Mouse (Mus musculus) T-helper 1 cell (primary cell): ENCODE results near the gene Adamts12.

Experiments used
- in situ Hi-C: fragments of 300-600 bp; cut with MboI, MseI; formaldehyde crosslinking; loops from one replicate; pipeline ENCODE4 v1.15.1; 2025; ENCODE audit warnings: high pct_unique_total_duplicates

Adamts12 gene

DNA sequence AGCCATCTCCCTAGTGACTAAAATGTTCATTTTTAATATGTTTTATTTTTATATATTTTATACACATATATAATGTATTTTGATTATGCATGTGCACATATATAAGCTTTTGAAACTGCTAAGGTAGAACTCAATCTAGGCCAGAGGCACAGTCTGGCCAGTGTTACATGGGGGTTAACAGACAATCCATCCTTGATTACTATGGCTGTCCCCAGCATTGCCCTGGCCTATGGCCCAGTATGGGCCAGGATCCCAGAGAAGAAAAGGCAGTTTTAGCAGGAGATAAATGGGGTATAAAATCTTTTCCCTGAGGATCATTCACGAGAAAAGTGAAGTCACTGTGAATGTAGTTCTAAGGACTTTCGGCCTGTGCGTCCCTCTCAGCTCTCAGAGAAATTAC, 223.2 kb downstream of the Adamts12 start:
- in situ Hi-C loops, result no loop called here

DNA sequence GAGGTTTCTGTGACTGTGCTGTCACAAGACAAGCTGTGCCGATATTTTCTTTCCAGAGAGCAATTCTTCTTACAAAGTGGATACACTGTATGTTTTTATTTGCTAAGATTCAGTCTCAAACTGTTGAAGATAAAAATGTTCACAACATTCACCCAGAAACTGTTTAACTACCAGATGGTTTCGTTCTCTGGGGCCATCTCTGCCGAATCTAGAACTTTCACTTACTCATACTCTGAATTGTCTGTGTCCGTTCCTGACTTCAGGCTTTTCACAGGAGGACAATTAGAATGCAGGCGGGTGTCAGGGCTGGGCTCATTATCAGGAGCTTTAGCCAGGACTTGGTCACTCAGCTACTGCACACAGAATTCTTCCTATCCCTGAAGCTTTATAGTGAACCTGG, 227.7 kb downstream of the Adamts12 start:
- in situ Hi-C loops, result no loop called here

DNA sequence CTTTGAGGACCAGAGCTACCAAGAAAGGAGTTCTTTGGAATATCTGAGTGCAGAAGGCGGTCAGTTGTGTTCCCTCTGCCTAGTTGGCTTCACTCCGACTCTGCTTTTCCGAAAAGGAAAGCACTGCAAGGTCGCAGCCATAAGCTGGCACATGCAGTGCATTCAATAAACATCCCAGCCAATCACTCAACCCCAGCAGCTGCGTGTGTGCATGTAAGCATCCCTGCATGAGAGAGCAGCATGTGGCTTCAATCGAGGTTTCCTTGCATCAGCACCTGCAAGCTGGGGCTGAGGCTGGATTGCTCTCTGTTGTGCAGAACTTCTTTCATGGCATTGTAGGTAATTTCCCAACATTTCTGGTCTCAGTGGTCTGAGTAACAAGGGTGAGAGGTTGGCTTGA, 230.4 kb downstream of the Adamts12 start:
- in situ Hi-C loops, result no loop called here

DNA sequence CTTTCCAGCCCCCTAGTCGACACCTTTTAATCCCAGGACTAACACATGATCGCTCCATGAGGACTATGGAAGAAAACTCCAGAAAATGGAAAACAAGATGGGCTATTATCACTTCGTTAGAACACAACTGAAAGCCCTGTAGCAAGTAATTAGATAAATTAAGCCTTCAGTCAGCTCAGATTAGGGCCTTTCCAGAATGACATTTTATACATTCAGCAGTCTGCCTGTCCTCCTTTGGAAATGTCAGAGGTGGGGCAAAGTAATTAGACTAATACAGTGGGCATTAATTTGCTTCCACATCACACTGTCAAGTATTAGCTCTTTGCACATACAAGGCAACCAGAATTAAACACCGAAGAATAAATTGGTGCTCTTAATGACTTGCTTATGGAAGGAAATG, 233.4 kb downstream of the Adamts12 start:
- in situ Hi-C loops, result no loop called here

DNA sequence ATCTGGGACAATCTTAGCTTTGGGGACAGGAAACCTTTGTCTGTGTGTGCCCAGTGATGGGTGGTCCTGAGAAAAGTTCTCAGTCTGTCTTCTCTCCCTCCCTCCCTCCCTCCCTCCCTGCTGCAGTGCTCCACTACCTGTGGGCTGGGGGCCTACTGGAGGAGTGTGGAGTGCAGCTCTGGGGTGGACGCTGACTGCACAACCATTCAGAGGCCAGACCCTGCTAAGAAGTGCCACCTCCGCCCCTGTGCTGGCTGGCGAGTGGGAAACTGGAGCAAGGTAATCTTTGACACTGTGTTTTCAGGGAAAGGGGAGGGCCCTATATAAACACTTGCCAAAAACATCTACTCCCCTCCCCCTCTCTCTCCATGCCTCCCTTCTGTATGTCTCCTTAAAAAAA, 252.5 kb downstream of the Adamts12 start:
- in situ Hi-C loops, result loop anchor here (25.0 kb wide), 1 partner anchor 780 kb away; no protein-coding TSS in a partner anchor

DNA sequence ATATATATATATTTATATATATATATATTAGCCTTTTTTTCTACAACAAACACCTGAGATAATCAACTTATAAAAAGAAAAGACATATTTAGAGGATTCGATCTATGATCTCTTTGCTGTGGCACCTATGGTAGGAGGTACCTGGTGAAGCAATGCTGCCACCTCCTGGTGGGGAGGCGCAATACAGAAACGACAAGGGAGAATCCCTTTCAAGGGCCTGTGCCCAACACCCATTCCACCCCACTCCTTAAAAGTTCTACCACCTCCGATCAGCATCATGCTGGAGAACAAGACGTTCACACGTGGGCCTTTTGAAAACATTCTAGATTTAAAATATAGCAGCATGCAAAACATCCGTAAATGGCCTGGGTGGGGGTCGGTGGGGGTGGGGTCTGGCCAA, 255.9 kb downstream of the Adamts12 start:
- in situ Hi-C loops, result loop anchor here (10.0 to 25.0 kb wide), 2 partner anchors 396 to 783 kb away; no protein-coding TSS in a partner anchor

DNA sequence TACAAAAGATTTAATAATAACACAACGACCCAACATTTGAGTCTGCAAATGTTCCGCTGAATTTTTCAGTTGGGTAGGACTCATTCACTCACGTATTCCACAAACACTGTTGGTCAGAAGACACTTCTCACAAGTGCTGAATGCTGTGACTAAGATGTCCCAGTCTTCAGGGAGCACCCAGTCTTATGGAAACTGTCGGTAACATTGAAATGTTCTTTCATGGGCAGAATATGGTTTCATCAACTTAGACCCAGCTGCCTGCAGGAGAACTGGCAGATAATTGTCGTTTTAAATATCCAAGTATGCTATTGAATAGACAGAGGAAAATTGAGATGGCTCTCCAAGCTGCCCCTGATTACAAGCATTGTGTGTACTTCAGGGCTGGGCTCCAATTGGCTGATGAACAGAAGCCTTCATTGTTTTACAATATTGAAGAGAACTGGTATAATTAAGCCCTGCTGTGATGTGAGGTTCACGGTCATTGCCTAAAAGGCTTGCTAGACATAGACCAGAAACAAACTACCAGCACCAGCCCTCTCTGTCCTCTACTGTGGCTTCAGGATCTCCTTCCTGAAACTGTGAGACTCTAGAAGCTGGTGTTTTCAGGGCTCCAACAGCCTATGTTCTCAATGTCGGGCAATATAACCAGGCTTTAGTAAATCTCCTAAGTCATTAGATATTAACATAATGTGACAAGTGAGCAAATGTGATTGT, 275.0 kb downstream of the Adamts12 start:
- in situ Hi-C loops, result no loop called here

DNA sequence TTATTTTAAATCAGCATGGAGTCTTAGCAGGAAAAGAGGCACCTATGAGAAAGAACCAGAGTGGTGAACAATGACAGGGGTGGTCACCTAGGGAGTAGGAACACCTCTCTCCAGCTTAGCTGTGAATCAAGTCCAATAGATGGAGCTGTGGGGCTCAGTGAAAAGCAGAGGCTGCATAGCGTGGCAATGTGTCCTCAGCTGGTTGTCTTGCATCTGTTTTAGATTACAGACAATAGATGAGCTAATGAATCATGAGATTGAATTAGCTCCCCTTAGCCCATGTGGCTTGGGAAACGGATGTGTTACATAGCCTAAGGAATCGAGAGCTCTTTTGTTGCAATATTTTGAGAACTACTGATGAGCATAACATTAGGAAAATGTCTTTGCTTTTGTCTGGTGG, 291.3 kb downstream of the Adamts12 start:
- in situ Hi-C loops, result no loop called here

DNA sequence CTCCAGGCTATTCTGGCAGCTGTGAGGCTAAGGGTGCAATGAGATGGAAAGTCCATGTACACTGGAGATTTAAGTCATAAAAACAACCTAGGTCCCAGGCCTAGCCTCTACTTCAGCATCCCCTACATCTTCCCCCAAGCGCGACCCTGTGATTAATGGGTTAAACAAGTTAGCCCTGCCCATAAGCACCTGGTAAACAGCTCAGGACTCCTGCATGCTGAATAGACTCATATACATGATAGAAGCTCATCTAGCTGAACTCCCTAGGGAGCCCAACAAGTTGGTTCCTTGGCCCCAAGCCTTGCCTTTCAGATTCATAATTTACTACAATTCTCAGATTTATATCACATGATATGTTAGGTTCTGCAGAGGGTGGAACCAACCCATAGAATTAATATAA, 292.9 kb downstream of the Adamts12 start:
- in situ Hi-C loops, result no loop called here

DNA sequence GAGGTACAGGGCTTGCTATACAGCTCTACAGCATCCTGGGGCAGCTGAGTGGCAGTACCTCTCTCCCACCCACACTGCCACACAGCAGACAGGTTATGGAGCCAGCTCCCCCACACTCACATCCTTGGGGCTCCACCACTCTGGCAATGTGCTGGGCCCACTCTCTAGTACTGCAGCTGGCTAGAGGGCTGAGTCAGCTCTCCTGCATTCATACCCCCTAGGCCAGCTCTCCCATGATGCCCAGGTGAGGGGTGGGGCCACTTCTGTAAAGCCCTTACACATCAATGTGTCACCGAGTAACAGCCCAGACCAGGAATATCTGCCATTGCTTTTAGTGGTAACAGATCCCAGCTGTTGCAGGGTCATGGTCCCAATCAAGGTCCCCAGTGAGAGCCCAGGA, 296.3 kb downstream of the Adamts12 start:
- in situ Hi-C loops, result no loop called here

DNA sequence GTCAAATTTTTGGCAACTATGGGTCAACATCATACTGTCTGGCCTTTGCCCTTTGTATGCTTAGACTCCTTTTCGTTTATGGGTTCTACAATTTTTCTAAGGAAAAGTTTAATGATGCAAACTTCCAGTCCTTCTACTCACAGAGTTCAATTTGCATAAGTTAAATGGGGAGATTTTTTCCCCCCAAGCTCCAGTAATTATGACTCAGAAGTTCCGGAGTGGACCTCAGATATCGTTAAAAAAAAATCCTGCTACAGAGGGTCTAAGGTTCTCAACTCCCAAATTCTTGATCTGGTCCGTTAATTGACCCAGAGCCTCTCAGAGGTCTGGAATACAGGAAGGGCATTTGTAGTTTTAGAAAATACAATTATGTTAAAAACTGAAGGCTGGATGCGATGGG, 297.2 kb downstream of the Adamts12 start:
- in situ Hi-C loops, result no loop called here

DNA sequence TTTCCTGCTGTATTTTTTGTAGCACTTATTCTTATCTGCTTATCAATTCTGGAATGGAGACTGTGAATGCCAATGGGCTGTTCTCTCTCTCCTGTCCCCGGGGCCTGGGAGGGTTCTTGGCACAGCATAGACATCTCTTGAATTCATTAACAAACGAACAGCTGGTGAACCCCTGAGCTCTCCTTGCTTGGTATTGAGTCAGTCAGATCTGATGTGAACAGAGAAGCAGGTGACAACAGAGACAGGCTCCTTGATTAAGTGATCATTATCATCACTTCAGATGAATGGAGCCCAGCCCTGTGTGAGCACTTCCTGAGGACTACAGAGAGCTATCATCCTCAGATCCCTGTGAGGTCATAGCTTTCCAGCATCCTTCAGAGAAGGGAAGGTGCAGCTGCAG, 299.5 kb downstream of the Adamts12 start:
- in situ Hi-C loops, result no loop called here

DNA sequence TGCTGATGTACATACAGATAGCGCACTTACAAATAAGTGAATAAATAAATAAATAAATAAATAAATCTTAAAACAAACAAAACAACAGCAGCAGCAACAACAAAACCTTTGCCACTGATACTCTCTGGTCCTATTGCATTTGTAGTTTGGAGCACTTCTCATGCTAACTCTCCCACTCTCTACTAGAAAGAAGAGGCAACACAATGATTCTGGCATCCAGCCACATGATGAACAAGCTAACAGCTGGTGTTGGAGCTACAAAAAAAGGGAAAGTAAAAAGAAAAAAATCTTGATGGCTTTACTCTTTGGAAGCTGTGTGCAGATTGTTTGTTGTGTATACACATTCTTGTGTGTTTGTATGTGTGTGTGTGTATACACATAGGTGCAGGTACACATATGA, 300.2 kb downstream of the Adamts12 start:
- in situ Hi-C loops, result no loop called here

DNA sequence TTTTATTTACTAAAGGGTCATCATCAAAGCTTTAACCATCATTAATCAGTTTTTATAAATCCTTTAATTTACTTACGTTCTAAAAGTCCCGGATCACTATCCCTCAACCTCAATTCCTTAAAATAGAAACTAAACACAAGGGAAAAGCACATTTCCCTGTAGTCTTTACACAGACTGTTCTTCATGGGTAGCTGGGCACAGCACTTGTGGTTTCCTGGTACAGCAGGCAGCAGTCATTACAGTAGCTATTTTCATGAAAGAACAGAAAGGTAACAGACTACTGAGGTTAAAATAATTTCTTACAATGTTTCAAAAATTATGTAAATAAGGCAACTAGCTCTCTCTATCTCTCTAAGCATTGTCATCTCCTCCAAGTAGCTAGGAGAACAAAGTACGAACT, 305.0 kb downstream of the Adamts12 start:
- in situ Hi-C loops, result no loop called here

DNA sequence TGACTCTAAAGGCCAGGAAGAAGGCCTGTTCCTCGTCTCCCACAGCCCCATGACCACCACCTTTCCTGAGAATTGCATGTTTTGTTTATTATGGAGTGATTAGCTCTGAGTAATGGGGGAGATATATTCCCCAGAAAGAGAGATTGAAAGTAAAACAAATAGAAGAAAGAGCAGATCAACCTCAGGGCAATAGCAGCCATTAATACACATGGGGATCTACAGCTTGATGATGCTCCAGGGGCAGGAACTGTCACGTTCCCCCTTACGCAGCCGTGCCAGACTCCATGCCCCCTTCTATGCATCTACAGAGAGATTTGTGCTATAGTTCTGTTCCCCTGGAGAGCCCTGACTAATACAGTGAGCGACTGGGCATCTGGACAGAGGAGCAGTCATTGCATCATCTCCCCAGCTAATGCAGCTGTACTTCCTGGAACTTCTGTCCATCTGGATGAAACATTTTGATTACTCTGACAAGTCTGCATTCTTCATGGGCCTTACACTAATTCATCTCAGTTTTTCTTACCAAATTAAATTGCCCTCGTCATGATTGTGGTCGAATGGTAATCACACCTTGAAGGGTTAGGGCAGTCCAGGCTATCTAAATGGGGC, 306.0 kb downstream of the Adamts12 start:
- in situ Hi-C loops, result loop anchor here (5.0 kb wide), 1 partner anchor 448 kb away; no protein-coding TSS in a partner anchor

DNA sequence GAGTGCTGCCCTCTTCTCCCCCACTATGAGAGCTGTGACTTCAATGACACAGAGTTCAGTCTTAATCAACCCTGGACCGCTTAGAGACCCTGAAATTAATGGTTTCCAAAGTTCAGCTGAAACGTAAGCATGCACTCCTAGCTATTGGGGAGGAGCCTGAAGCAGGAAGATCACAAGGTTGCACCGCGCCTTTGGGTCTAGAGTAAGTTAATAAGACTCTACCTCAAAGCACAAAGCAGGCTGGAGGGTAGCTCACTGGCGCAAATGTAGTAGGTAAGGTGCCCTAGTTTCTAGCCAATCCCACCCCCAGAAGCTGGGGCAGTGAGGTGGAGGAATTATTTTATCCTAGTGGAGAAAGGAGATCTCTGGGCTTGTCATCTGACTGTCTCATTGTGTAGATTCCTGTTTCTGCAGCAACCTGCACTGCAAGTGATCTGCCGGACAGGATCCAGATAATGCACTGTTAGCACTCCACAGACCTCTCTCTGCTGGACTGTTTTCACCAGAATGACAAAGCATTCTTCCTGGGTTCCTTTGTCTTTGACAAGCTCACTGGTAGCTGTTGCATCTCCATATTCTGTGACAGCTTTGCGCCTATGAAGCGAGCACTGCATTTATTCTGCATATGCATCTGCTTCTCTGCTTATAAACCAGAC, 315.0 kb downstream of the Adamts12 start:
- in situ Hi-C loops, result loop anchor here (10.0 to 25.0 kb wide), 2 partner anchors 905 to 1433 kb away; partner anchors contain the start of genes 6030458C11Rik, Dnajc21 and Drosha

DNA sequence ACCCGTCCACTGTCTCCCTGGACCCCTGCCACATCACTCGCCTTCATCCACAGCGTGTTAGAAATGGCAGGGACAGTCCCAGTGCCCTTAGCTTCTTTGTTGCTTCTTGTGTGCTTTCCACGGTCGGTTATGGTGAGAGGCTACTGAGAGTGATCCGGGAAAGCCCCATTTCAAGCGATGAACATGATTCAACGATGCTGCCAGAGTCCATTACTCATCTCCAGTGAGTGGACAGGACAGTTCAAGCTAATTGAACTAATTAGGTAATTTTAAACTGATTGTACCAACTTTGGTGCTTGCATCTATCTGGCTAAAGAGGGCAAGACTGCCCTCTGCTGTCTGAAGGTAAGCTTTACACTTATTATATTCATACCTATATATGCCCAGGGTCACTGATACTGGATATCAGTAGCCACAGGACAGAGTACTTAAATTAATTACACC, 315.5 kb downstream of the Adamts12 start:
- in situ Hi-C loops, result loop anchor here (10.0 to 25.0 kb wide), 2 partner anchors 905 to 1432 kb away; partner anchors contain the start of genes 6030458C11Rik, Dnajc21 and Drosha

DNA sequence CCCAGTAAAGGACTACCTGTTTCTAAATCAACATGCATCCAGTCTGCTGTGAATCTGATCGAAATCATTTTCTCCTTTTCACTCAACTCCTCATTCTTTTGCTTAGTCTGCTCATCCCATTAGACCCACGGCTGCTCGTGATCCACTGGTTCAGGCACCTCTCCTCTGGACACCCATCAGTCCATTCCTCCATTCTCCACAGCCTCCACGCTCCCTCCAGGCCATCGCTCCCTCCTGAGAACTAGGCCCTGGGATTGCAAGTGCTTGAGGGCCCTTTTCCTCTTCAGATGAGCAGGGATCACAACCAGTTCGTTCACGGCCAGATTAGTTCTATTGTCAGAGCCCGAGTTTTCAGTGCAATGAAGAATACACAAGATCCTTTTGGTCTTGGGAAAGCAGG, 316.0 kb downstream of the Adamts12 start:
- in situ Hi-C loops, result loop anchor here (10.0 to 25.0 kb wide), 2 partner anchors 906 to 1432 kb away; partner anchors contain the start of genes 6030458C11Rik, Dnajc21 and Drosha

DNA sequence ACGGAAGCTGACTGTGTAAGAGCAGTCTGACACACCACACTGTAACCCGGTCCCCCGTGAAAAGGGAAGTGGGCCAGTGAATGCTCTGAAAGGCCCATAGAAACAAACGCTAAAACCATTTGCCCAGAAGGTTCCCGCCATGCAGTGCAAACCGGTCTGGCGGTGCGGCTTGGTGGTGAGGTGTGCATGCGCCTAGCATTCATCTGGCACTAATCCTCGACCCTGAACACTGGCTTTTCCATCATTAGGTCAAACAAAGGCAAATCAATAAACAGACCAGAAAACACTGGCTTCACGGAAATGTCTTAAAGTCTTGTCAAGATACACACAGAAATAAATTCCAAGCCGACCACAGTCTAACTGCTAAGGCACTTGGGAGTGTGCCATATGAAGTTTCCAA, 318.0 kb downstream of the Adamts12 start:
- in situ Hi-C loops, result loop anchor here (10.0 to 25.0 kb wide), 2 partner anchors 908 to 1430 kb away; partner anchors contain the start of genes 6030458C11Rik, Dnajc21 and Drosha

DNA sequence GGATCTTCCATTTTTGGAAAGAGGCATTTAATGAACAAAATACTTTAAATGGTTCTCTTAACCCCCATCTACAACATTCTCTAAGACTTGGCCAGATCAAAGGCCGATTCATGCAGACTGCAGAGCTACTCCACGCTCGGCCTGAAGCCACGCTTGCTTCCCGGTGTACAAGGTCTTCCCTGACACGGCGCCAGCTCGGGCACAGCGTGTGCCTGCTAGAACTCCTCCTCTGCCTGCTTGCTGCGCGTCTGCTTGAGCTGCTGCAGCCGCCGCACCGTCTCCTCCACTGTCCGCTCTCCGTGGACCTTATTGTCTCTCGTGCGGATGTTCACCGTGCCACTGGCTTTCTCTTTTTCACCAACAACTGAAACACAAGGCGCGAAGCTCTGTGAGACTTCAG, 319.2 kb downstream of the Adamts12 start:
- in situ Hi-C loops, result loop anchor here (10.0 to 25.0 kb wide), 2 partner anchors 909 to 1429 kb away; partner anchors contain the start of genes 6030458C11Rik, Dnajc21 and Drosha

DNA sequence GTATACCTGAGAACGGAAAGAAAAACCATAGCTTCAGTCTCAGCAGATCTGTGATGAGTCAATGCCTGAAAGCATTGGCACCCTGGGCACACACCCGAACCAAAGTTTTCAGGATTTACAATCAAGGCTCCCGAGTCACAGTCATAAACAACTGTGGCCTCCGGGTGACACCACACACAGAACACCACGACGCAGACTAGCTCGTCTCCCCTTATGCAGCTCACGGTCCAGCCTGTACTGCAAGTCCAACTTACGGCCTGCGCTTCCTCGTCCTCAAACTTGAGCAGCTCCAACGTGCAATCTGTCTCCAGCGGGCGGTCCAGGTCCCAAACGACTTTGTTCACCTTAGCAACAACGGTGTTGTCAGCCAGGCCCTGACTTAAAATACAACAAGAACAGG, 328.3 kb downstream of the Adamts12 start:
- in situ Hi-C loops, result loop anchor here (25.0 kb wide), 1 partner anchor 1419 kb away; the partner anchor contains the start of genes 6030458C11Rik and Drosha

DNA sequence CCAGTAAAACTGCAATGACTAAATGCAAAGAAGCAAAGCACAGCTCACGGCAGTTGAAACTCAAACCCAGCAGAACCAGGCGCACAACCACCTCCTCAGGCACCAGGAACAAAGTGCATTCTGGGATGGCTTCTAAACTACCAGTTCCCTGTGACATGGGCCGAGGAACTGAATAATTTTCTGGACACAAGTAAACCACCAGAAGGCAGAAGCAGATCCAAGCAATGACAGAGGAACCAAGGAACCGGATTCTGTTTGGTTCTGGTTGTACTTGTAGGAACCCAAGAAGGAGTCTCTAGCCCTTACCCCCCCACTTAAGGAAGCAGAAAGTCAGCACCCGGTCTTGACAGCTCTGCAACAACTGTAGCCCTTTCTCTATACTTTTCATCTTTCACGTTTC, 331.8 kb downstream of the Adamts12 start:
- in situ Hi-C loops, result loop anchor here (25.0 kb wide), 1 partner anchor 1416 kb away; the partner anchor contains the start of genes 6030458C11Rik and Drosha
